Mouse (Mus musculus): ENCODE results near the gene Mrps18c. TPM values are rescaled to one million over a fixed set of nuclear protein-coding genes. Genes with fewer than 3 reads are reported as not detected.

The Mrps18c gene
- 121 and 134 TPM in 2 replicates for polyA plus RNA-seq (2015; fragmentation: Nextera tagmentation; extraction: Ambion mirVana)

- peak within 1 kb of the TSS; percentile 94 for H3K4me3 ChIP-seq
- peak within 1 kb of the TSS; percentile 97 for H3K4me2 ChIP-seq
- H3K4me1 ChIP-seq (replicated peaks) = peaks cover 13% of the 10 kb centered on the region
- peak within 1 kb of the TSS; percentile 27; the same call in 1 of the 2 replicates for H3K27ac ChIP-seq
- H3K9me3 ChIP-seq (replicated peaks) = no peaks in the 10 kb centered on the region
- ATAC-seq (replicated peaks; ENCODE audit: insufficient number of reproducible peaks, insufficient read depth, low FRiP score, low read depth) = peak; percentile 94
- H3K9ac ChIP-seq = peak within 1 kb of the TSS; percentile 79
- peaks cover 17% of the 10 kb centered on the region; the same call in 1 of the 2 replicates for H3K36me3 ChIP-seq
- under 1% methylated on average over 67 of the region's 67 CpGs for WGBS
- no peaks in the 10 kb centered on the region for H3K27me3 ChIP-seq
Observed at GRCm38 (mm10) chr5:100798165-100798860, at the start of gene Mrps18c, which contains the start of gene Helq. TSS of gene Mrps18c (plus strand) at chr5:100798627. TSS of gene Helq (minus strand) at chr5:100798598.

- no peak for ATAC-seq (replicated peaks; ENCODE audit: insufficient number of reproducible peaks, insufficient read depth, low FRiP score, low read depth)
- Histone ChIP-seq H3K27me3 (no peaks in the 10 kb centered on the region), H3K9ac (no peak overlapping the region), H3K4me3 (no peak overlapping the region), H3K36me3 (no peaks in the 10 kb centered on the region), H3K9me3 (replicated peaks) (no peaks in the 10 kb centered on the region), H3K4me2 (no peak overlapping the region), H3K27ac (no peak overlapping the region), H3K4me1 (replicated peaks) (no peaks in the 10 kb centered on the region)
- WGBS = 74% methylated on average over 10 of the region's 10 CpGs
Observed at GRCm38 (mm10) chr5:100750617-100751255, 47.7 kb upstream of the Mrps18c start.

- Histone ChIP-seq H3K4me2 (no peak overlapping the region), H3K9me3 (replicated peaks) (no peaks in the 10 kb centered on the region), H3K27ac (no peak overlapping the region), H3K4me3 (no peak overlapping the region), H3K4me1 (replicated peaks) (no peaks in the 10 kb centered on the region), H3K36me3 (no peaks in the 10 kb centered on the region), H3K27me3 (no peaks in the 10 kb centered on the region), H3K9ac (no peak overlapping the region)
- 38% methylated on average over 4 of the region's 4 CpGs for WGBS
- no peak for ATAC-seq (replicated peaks; ENCODE audit: insufficient number of reproducible peaks, insufficient read depth, low FRiP score, low read depth)
Observed at GRCm38 (mm10) chr5:100751655-100752054, 46.8 kb upstream of the Mrps18c start.

GRCm38 (mm10) chr5:100753407-100753806 is 45.0 kb upstream of the Mrps18c start:
- no peaks in the 10 kb centered on the region for H3K27me3 ChIP-seq
- H3K36me3 ChIP-seq = no peaks in the 10 kb centered on the region
- H3K9me3 ChIP-seq (replicated peaks) = no peaks in the 10 kb centered on the region
- no peak overlapping the region for H3K4me3 ChIP-seq
- H3K9ac ChIP-seq = no peak overlapping the region
- H3K4me1 ChIP-seq (replicated peaks) = no peaks in the 10 kb centered on the region
- H3K27ac ChIP-seq = no peak overlapping the region
- 71% methylated on average over 7 of the region's 7 CpGs for WGBS
- ATAC-seq (replicated peaks; ENCODE audit: insufficient number of reproducible peaks, insufficient read depth, low FRiP score, low read depth) = no peak
- H3K4me2 ChIP-seq = no peak overlapping the region

GRCm38 (mm10) chr5:100758121-100758520 is 40.3 kb upstream of the Mrps18c start:
- Histone ChIP-seq H3K4me1 (replicated peaks) (no peaks in the 10 kb centered on the region), H3K36me3 (peaks cover 10% of the 10 kb centered on the region), H3K27me3 (no peaks in the 10 kb centered on the region), H3K4me2 (no peak overlapping the region), H3K9ac (no peak overlapping the region), H3K9me3 (replicated peaks) (no peaks in the 10 kb centered on the region), H3K4me3 (no peak overlapping the region), H3K27ac (no peak overlapping the region)
- WGBS = 91% methylated on average over 5 of the region's 5 CpGs
- no peak for ATAC-seq (replicated peaks; ENCODE audit: insufficient number of reproducible peaks, insufficient read depth, low FRiP score, low read depth)

- H3K4me1 ChIP-seq (replicated peaks) = no peaks in the 10 kb centered on the region
- no peaks in the 10 kb centered on the region for H3K9me3 ChIP-seq (replicated peaks)
- no peak overlapping the region for H3K27ac ChIP-seq
- 78% methylated on average over 10 of the region's 10 CpGs for WGBS
- no peak overlapping the region for H3K9ac ChIP-seq
- ATAC-seq (replicated peaks; ENCODE audit: insufficient number of reproducible peaks, insufficient read depth, low FRiP score, low read depth) = no peak
- no peak overlapping the region for H3K4me3 ChIP-seq
- H3K27me3 ChIP-seq = no peaks in the 10 kb centered on the region
- H3K36me3 ChIP-seq = peaks cover 27% of the 10 kb centered on the region
- no peak overlapping the region for H3K4me2 ChIP-seq
Observed at GRCm38 (mm10) chr5:100760049-100760663, 38.3 kb upstream of the Mrps18c start.

- no peak for ATAC-seq (replicated peaks; ENCODE audit: insufficient number of reproducible peaks, insufficient read depth, low FRiP score, low read depth)
- Histone ChIP-seq H3K9me3 (replicated peaks) (no peaks in the 10 kb centered on the region), H3K27ac (no peak overlapping the region), H3K4me3 (no peak overlapping the region), H3K27me3 (no peaks in the 10 kb centered on the region), H3K4me1 (replicated peaks) (no peaks in the 10 kb centered on the region), H3K4me2 (no peak overlapping the region), H3K36me3 (peaks cover 34% of the 10 kb centered on the region), H3K9ac (no peak overlapping the region)
- 78% methylated on average over 7 of the region's 7 CpGs for WGBS
Observed at GRCm38 (mm10) chr5:100761736-100762135, 36.7 kb upstream of the Mrps18c start.

GRCm38 (mm10) chr5:100766026-100766425 is 32.4 kb upstream of the Mrps18c start:
- Histone ChIP-seq H3K36me3 (peaks cover 55% of the 10 kb centered on the region), H3K4me3 (no peak overlapping the region), H3K9ac (no peak overlapping the region), H3K4me1 (replicated peaks) (no peaks in the 10 kb centered on the region), H3K27ac (no peak overlapping the region), H3K9me3 (replicated peaks) (no peaks in the 10 kb centered on the region), H3K27me3 (no peaks in the 10 kb centered on the region), H3K4me2 (no peak overlapping the region)
- 93% methylated on average over 7 of the region's 7 CpGs for WGBS
- no peak for ATAC-seq (replicated peaks; ENCODE audit: insufficient number of reproducible peaks, insufficient read depth, low FRiP score, low read depth)

GRCm38 (mm10) chr5:100771575-100771974 is 26.9 kb upstream of the Mrps18c start:
- Histone ChIP-seq H3K4me1 (replicated peaks) (no peaks in the 10 kb centered on the region; the same call in 1 of the 2 replicates), H3K27me3 (no peaks in the 10 kb centered on the region), H3K36me3 (peaks cover 48% of the 10 kb centered on the region; the same call in 1 of the 2 replicates), H3K9ac (no peak overlapping the region), H3K27ac (no peak overlapping the region), H3K4me3 (no peak overlapping the region), H3K9me3 (replicated peaks) (no peaks in the 10 kb centered on the region), H3K4me2 (no peak overlapping the region)
- WGBS = 91% methylated on average over 4 of the region's 4 CpGs
- no peak for ATAC-seq (replicated peaks; ENCODE audit: insufficient number of reproducible peaks, insufficient read depth, low FRiP score, low read depth)

- no peak for ATAC-seq (replicated peaks; ENCODE audit: insufficient number of reproducible peaks, insufficient read depth, low FRiP score, low read depth)
- 68% methylated on average over 13 of the region's 13 CpGs for whole genome bisulfite sequencing
- Histone ChIP-seq H3K4me2 (no peak overlapping the region), H3K36me3 (peaks cover 38% of the 10 kb centered on the region; the same call in 1 of the 2 replicates), H3K27me3 (no peaks in the 10 kb centered on the region), H3K9me3 (replicated peaks) (no peaks in the 10 kb centered on the region), H3K27ac (no peak overlapping the region), H3K4me1 (replicated peaks) (peaks cover 3% of the 10 kb centered on the region; the same call in 1 of the 2 replicates), H3K4me3 (no peak overlapping the region), H3K9ac (no peak overlapping the region)
Observed at GRCm38 (mm10) chr5:100775778-100776404, 22.5 kb upstream of the Mrps18c start.

- H3K27ac ChIP-seq = 0 out of 2 replicates have a peak overlapping the region, but pooled peaks have one; percentile 7
- H3K27me3 ChIP-seq = no peaks in the 10 kb centered on the region
- H3K9ac ChIP-seq = no peak overlapping the region
- ATAC-seq (replicated peaks; ENCODE audit: insufficient number of reproducible peaks, insufficient read depth, low FRiP score, low read depth) = no peak
- peaks cover 39% of the 10 kb centered on the region; the same call in 1 of the 2 replicates for H3K36me3 ChIP-seq
- 55% methylated on average over 5 of the region's 5 CpGs for WGBS
- H3K9me3 ChIP-seq (replicated peaks) = no peaks in the 10 kb centered on the region
- H3K4me3 ChIP-seq = no peak overlapping the region
- H3K4me2 ChIP-seq = no peak overlapping the region
- peaks cover 3% of the 10 kb centered on the region; the same call in 1 of the 2 replicates for H3K4me1 ChIP-seq (replicated peaks)
Observed at GRCm38 (mm10) chr5:100776900-100777299, 21.5 kb upstream of the Mrps18c start.

All from heart, embryonic 15.5 days (tissue).